Mouse (Mus musculus): ENCODE results near the gene Nup54. TPM values are rescaled to one million over a fixed set of nuclear protein-coding genes. Genes with fewer than 3 reads are reported as not detected.

Gene Nup54
- polyA plus RNA-seq, 1 experiment from 2014 or later = 23.0 TPM

GRCm38 (mm10) chr5:92458726-92459125 is 23.7 kb upstream of the Nup54 start:
- Histone ChIP-seq H3K9ac (ENCODE audit: low read depth, low read length) (no peak overlapping the region), H3K4me1 (ENCODE audit: control insufficient read depth, low read depth, low read length) (no peaks in the 10 kb centered on the region; the same call in 1 of the 2 replicates), H3K27ac (ENCODE audit: low read length) (no peak overlapping the region), H3K27me3 (ENCODE audit: control insufficient read depth, insufficient read depth, low read depth, low read length) (no peaks in the 10 kb centered on the region), H3K4me2 (ENCODE audit: low read depth, low read length) (no peak overlapping the region), H3K36me3 (ENCODE audit: control insufficient read depth, insufficient read depth) (peaks cover 4% of the 10 kb centered on the region; the same call in 1 of the 2 replicates), H3K4me3 (ENCODE audit: low read depth, low read length) (no peak overlapping the region), H3K9me3 (replicated peaks; ENCODE audit: control insufficient read depth, low read length) (no peaks in the 10 kb centered on the region)
- 56% methylated on average over 5 of the region's 5 CpGs for WGBS (ENCODE audit: insufficient replicate concordance)
- peak; percentile 55 for ATAC-seq (ENCODE audit: low read depth)

DNA sequence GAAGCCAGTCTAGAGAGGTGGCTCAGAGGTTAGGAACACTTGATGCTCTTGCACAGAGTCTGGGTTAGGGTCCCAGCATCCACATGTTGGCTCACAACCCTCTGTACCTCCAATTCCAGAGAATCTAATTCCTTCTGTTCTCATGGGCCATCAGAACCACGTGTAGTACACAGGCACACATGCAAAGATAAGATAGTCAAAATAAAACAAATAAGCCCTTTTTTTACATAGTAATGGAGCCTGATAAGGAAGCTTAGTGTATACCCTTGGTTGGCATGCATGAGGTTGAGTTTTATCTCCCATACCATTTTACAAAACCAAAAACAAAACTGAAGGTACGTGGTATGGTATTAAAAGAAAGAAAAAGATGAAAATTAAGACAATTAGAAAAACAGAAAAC is 22.4 kb upstream of the Nup54 start:
- Histone ChIP-seq H3K9ac (ENCODE audit: low read depth, low read length) (no peak overlapping the region), H3K9me3 (replicated peaks; ENCODE audit: control insufficient read depth, low read length) (no peaks in the 10 kb centered on the region), H3K4me3 (ENCODE audit: low read depth, low read length) (no peak overlapping the region), H3K4me2 (ENCODE audit: low read depth, low read length) (no peak overlapping the region), H3K27ac (ENCODE audit: low read length) (no peak overlapping the region), H3K27me3 (ENCODE audit: control insufficient read depth, insufficient read depth, low read depth, low read length) (no peaks in the 10 kb centered on the region), H3K4me1 (ENCODE audit: control insufficient read depth, low read depth, low read length) (no peaks in the 10 kb centered on the region; the same call in 1 of the 2 replicates), H3K36me3 (ENCODE audit: control insufficient read depth, insufficient read depth) (peaks cover 4% of the 10 kb centered on the region; the same call in 1 of the 2 replicates)
- 24% methylated on average over 2 of the region's 2 CpGs for WGBS (ENCODE audit: insufficient replicate concordance)
- peak; percentile 64 for ATAC-seq (ENCODE audit: low read depth)

DNA sequence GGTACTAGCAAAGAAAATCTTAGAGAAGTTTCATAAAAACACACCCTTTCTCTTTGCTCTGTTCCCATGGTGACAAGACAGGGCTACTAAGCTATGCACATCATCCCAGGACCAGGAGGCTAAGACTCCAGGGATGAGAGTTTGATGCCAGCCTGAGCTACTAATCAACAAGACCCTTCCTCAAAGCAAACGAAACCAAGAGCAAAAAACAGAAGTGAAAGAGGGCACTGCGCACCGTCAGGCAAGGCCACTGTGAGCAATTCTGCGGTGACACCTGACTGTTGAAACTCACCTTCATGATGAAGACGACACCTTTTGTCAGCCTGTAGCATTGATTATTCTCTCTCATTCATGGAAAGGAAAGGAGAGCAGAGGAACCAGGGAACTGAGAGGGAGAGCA is 17.9 kb upstream of the Nup54 start:
- Histone ChIP-seq H3K4me3 (ENCODE audit: low read depth, low read length) (no peak overlapping the region), H3K9me3 (replicated peaks; ENCODE audit: control insufficient read depth, low read length) (no peaks in the 10 kb centered on the region), H3K27me3 (ENCODE audit: control insufficient read depth, insufficient read depth, low read depth, low read length) (no peaks in the 10 kb centered on the region), H3K9ac (ENCODE audit: low read depth, low read length) (no peak overlapping the region), H3K4me1 (ENCODE audit: control insufficient read depth, low read depth, low read length) (no peaks in the 10 kb centered on the region; the same call in 1 of the 2 replicates), H3K4me2 (ENCODE audit: low read depth, low read length) (no peak overlapping the region), H3K36me3 (ENCODE audit: control insufficient read depth, insufficient read depth) (no peaks in the 10 kb centered on the region; the same call in none of the 2 replicates), H3K27ac (ENCODE audit: low read length) (no peak overlapping the region)
- WGBS (ENCODE audit: insufficient replicate concordance) = 78% methylated on average over 5 of the region's 5 CpGs
- ATAC-seq (ENCODE audit: low read depth) = no peak

GRCm38 (mm10) chr5:92446736-92447135 is 11.7 kb upstream of the Nup54 start:
- peaks cover 4% of the 10 kb centered on the region for H3K36me3 ChIP-seq (ENCODE audit: control insufficient read depth, insufficient read depth)
- no peak overlapping the region for H3K27ac ChIP-seq (ENCODE audit: low read length)
- 69% methylated on average over 5 of the region's 5 CpGs for WGBS (ENCODE audit: insufficient replicate concordance)

GRCm38 (mm10) chr5:92445016-92445415 is 10.0 kb upstream of the Nup54 start:
- 63% methylated on average over 2 of the region's 2 CpGs for WGBS (ENCODE audit: insufficient replicate concordance)
- H3K4me3 ChIP-seq (ENCODE audit: low read depth, low read length) = no peak overlapping the region
- no peak overlapping the region for H3K27ac ChIP-seq (ENCODE audit: low read length)
- no peaks in the 10 kb centered on the region for H3K9me3 ChIP-seq (replicated peaks; ENCODE audit: control insufficient read depth, low read length)
- H3K4me2 ChIP-seq (ENCODE audit: low read depth, low read length) = no peak overlapping the region
- H3K9ac ChIP-seq (ENCODE audit: low read depth, low read length) = no peak overlapping the region
- H3K36me3 ChIP-seq (ENCODE audit: control insufficient read depth, insufficient read depth) = peaks cover 4% of the 10 kb centered on the region
- ATAC-seq (ENCODE audit: low read depth) = no peak
- H3K27me3 ChIP-seq (ENCODE audit: control insufficient read depth, insufficient read depth, low read depth, low read length) = no peaks in the 10 kb centered on the region
- H3K4me1 ChIP-seq (ENCODE audit: control insufficient read depth, low read depth, low read length) = peaks cover 8% of the 10 kb centered on the region; the same call in 1 of the 2 replicates

More at GRCm38 (mm10) chr5:92446736-92447135, 11.7 kb upstream of the Nup54 start:
- Histone ChIP-seq H3K9ac (ENCODE audit: low read depth, low read length) (no peak overlapping the region), H3K4me3 (ENCODE audit: low read depth, low read length) (no peak overlapping the region), H3K9me3 (replicated peaks; ENCODE audit: control insufficient read depth, low read length) (no peaks in the 10 kb centered on the region), H3K27me3 (ENCODE audit: control insufficient read depth, insufficient read depth, low read depth, low read length) (no peaks in the 10 kb centered on the region), H3K4me1 (ENCODE audit: control insufficient read depth, low read depth, low read length) (peaks cover 4% of the 10 kb centered on the region; the same call in 1 of the 2 replicates), H3K4me2 (ENCODE audit: low read depth, low read length) (no peak overlapping the region)
- no peak for ATAC-seq (ENCODE audit: low read depth)

GRCm38 (mm10) chr5:92442914-92443313 is 7.9 kb upstream of the Nup54 start:
- Histone ChIP-seq H3K4me3 (ENCODE audit: low read depth, low read length) (no peak overlapping the region), H3K4me1 (ENCODE audit: control insufficient read depth, low read depth, low read length) (peaks cover 13% of the 10 kb centered on the region; the same call in 1 of the 2 replicates), H3K9ac (ENCODE audit: low read depth, low read length) (no peak overlapping the region), H3K27me3 (ENCODE audit: control insufficient read depth, insufficient read depth, low read depth, low read length) (no peaks in the 10 kb centered on the region), H3K9me3 (replicated peaks; ENCODE audit: control insufficient read depth, low read length) (no peaks in the 10 kb centered on the region), H3K36me3 (ENCODE audit: control insufficient read depth, insufficient read depth) (peaks cover 4% of the 10 kb centered on the region), H3K27ac (ENCODE audit: low read length) (0 out of 2 replicates have a peak overlapping the region, but pooled peaks have one; percentile 23), H3K4me2 (ENCODE audit: low read depth, low read length) (no peak overlapping the region)
- WGBS (ENCODE audit: insufficient replicate concordance) = 32% methylated on average over 7 of the region's 7 CpGs
- peak; percentile 40; the same call in 1 of the 2 replicates for ATAC-seq (ENCODE audit: low read depth)

- ATAC-seq (ENCODE audit: low read depth) = peak; percentile 51; the same call in 1 of the 2 replicates
These were observed 6.5 kb upstream of the Nup54 start for GRCm38 (mm10) chr5:92441494-92441893.

DNA sequence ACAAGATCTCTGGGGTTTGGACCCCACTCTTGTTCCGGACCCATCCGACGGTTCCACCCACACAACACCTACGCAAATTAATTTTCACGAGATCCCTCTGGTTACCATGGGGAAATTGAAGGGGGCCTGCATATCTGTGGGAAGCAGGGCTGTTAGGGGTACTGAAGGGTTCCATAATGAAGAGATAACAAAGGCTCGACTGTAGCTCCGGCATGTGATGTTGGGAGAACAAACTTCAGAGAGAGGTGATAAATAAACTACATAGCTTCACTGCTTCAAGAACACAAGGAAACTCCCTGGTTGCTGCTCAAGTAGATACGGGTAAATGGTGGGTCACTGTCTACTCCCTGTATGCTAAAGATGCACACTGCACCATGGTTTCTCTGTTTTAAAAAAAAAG is 3.5 kb upstream of the Nup54 start:
- Histone ChIP-seq H3K4me3 (ENCODE audit: low read depth, low read length) (no peak overlapping the region), H3K4me2 (ENCODE audit: low read depth, low read length) (no peak overlapping the region), H3K9me3 (replicated peaks; ENCODE audit: control insufficient read depth, low read length) (no peaks in the 10 kb centered on the region), H3K9ac (ENCODE audit: low read depth, low read length) (no peak overlapping the region), H3K4me1 (ENCODE audit: control insufficient read depth, low read depth, low read length) (peaks cover 19% of the 10 kb centered on the region; the same call in 1 of the 2 replicates), H3K36me3 (ENCODE audit: control insufficient read depth, insufficient read depth) (no peaks in the 10 kb centered on the region), H3K27ac (ENCODE audit: low read length) (no peak overlapping the region), H3K27me3 (ENCODE audit: control insufficient read depth, insufficient read depth, low read depth, low read length) (no peaks in the 10 kb centered on the region)
- ATAC-seq (ENCODE audit: low read depth) = no peak
- WGBS (ENCODE audit: insufficient replicate concordance) = 34% methylated on average over 8 of the region's 8 CpGs

More at GRCm38 (mm10) chr5:92441494-92441893, 6.5 kb upstream of the Nup54 start:
- no peaks in the 10 kb centered on the region; the same call in 1 of the 2 replicates for H3K36me3 ChIP-seq (ENCODE audit: control insufficient read depth, insufficient read depth)
- no peak overlapping the region for H3K9ac ChIP-seq (ENCODE audit: low read depth, low read length)
- H3K27ac ChIP-seq (ENCODE audit: low read length) = no peak overlapping the region
- peaks cover 15% of the 10 kb centered on the region; the same call in 1 of the 2 replicates for H3K4me1 ChIP-seq (ENCODE audit: control insufficient read depth, low read depth, low read length)
- no peaks in the 10 kb centered on the region for H3K9me3 ChIP-seq (replicated peaks; ENCODE audit: control insufficient read depth, low read length)
- H3K4me2 ChIP-seq (ENCODE audit: low read depth, low read length) = no peak overlapping the region
- H3K4me3 ChIP-seq (ENCODE audit: low read depth, low read length) = no peak overlapping the region
- H3K27me3 ChIP-seq (ENCODE audit: control insufficient read depth, insufficient read depth, low read depth, low read length) = no peaks in the 10 kb centered on the region
- WGBS (ENCODE audit: insufficient replicate concordance) = 59% methylated on average over 5 of the region's 5 CpGs

- peak; percentile 79 for ATAC-seq (ENCODE audit: low read depth)
- peak overlapping the region; percentile 92 for H3K4me2 ChIP-seq (ENCODE audit: low read depth, low read length)
- peak overlapping the region; percentile 95 for H3K27ac ChIP-seq (ENCODE audit: low read length)
- WGBS (ENCODE audit: insufficient replicate concordance) = 1% methylated on average over 39 of the region's 39 CpGs
- peak overlapping the region; percentile 96 for H3K4me3 ChIP-seq (ENCODE audit: low read depth, low read length)
- no peaks in the 10 kb centered on the region for H3K27me3 ChIP-seq (ENCODE audit: control insufficient read depth, insufficient read depth, low read depth, low read length)
- peaks cover 3% of the 10 kb centered on the region; the same call in 1 of the 2 replicates for H3K36me3 ChIP-seq (ENCODE audit: control insufficient read depth, insufficient read depth)
- H3K9me3 ChIP-seq (replicated peaks; ENCODE audit: control insufficient read depth, low read length) = no peaks in the 10 kb centered on the region
- peak overlapping the region; percentile 96 for H3K9ac ChIP-seq (ENCODE audit: low read depth, low read length)
- peaks cover 15% of the 10 kb centered on the region for H3K4me1 ChIP-seq (ENCODE audit: control insufficient read depth, low read depth, low read length)
These were observed 441 bp downstream of the Nup54 start for GRCm38 (mm10) chr5:92434571-92434985.

Data from liver, embryonic 16.5 days (tissue).